Mouse (Mus musculus) erythroblast, embryonic 14.5 days (primary cell): ENCODE data around the gene Shprh.

Experiments
- GATA1 ChIP-seq: IDR thresholded peaks from 2 replicates; pipeline ENCODE4 v1.6.1; 2012; ENCODE audit warnings: low read length, inconsistent platforms, mixed read lengths
- TAL1 ChIP-seq: IDR thresholded peaks from 3 replicates; pipeline ENCODE4 v1.6.1; 2012; ENCODE audit warnings: low read length, inconsistent platforms, mixed read lengths

DNA sequence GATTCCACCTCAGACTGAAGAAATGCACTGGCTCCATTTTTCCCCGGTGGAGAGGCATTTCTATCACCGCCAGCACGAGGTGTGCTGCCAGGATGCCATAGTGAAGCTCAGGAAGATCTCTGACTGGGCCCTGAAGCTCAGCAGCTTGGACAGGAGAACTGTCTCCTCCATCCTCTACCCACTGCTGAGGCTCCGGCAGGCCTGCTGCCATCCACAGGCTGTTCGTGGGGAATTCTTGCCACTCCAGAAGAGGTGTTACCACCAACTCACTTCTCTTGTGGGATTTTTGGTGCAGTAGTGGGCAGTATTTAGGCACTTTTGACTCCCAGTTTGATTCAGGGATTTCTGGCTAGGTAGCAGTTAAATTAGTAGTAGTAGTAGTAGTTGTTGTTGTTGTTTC, 21.0 kb downstream of the Shprh start:
- TF ChIP-seq GATA1 (no peak), TAL1 (no peak)
